Mouse (Mus musculus) NIH3T3 (cell line): ENCODE measurements around the gene Plcd1.
A peak's percentile ranks its signal among the peaks of the same experiment; 100 is the strongest.

ENCODE experiments used
- DNase-seq: peaks from one replicate; pipeline ENCODE4 v3.0.0-alpha.2; 2012; ENCODE audit warnings: low read depth

Plcd1 gene

GRCm38 (mm10) chr9:119053964-119054576 lies 39.2 kb downstream of the Plcd1 start:
- no peak for DNase-seq

DNA sequence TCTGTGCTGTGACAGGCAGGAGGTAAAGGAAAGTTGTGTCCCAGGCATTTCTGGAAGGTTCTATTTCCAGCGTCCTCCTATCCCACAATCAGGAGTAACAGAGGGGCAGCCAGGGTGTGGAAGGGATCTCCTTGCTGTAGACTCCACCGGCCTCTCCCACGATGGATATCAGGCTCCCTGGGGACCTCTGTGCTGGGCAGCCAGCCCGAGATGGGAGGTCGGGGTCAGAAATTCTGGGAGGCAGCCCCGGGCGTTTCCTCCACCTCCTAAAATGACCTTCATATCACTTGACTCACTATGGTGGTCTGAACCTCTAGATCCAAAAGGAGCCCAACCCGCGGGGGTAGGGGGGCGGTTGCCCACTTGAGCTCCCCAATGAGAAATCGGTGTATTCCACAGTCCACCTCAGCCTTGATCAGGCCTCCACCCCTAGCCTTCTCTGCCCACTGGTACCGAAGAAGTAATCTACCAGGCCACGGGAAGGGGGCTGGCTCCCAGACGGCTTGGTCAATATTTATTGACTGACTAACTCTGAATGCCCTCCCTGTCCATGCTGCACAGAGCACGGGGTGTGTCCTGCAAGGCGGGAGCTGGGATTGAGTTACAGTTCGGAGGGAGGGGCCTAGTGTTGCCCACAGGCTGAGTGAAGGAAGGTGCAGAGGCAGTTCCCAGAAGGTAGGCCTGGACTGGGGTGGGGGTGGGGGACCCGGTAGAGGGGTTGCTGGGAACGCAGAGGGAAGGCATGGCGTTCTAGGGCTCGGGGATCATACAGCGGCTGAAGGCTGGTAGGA lies 41.0 kb downstream of the Plcd1 start, which contains the start of gene Vill:
Gene Vill (plus strand): TSS at position 625 of the 791 bp plus-strand sequence.
- peak; percentile 66 for DNase-seq

DNA sequence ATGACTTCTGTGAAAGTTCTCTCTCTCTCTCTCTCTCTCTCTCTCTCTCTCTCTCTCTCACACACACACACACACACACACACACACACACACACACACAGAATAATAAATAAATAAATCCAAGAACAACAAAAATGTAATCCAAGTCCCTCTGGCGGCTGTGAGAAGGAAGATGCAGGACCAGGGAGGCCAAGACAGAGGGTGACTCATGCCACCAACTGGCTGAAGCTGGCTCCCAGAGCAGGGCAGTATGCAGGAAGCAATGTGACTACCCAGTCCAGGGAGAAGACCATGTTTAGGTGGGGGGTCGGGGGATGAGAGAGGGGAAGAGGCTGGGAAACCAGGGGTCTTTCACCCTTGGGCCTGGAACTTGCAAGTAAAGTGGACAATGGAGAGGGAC lies 42.1 kb downstream of the Plcd1 start:
- DNase-seq = peak; percentile 82

- peak; percentile 13 for DNase-seq
Observed at GRCm38 (mm10) chr9:119048182-119048903, 45.0 kb downstream of the Plcd1 start.

- DNase-seq = no peak
Observed at GRCm38 (mm10) chr9:119040101-119040775, 53.1 kb downstream of the Plcd1 start.

- no peak for DNase-seq
Observed at GRCm38 (mm10) chr9:119038574-119038973, 54.7 kb downstream of the Plcd1 start.

GRCm38 (mm10) chr9:119037076-119037730 lies 56.1 kb downstream of the Plcd1 start:
- DNase-seq = peak; percentile 90

DNA sequence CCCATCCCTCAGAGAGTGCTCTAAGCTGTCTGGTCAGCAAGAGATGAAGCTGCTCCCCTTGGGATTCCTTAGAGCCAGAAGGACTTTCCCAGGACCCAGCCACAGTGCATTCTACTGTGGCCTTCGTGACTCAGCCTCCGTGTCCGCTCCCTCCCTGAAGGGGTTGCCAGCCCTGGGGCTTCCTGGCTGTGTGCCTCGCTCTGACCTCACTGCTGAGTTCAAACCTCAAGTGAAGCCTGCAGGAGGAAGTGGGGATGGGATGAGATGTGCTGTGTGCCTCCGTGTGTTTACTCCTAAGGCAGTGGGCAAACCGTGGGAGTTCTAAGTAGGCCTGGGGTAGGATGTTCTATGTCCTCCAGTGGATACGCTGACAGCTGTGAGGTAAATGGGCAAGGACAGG lies 57.5 kb downstream of the Plcd1 start:
- DNase-seq = peak; percentile 91

GRCm38 (mm10) chr9:119034676-119035665 lies 58.3 kb downstream of the Plcd1 start:
- DNase-seq = no peak

GRCm38 (mm10) chr9:119034069-119034468 lies 59.2 kb downstream of the Plcd1 start:
- no peak for DNase-seq

DNA sequence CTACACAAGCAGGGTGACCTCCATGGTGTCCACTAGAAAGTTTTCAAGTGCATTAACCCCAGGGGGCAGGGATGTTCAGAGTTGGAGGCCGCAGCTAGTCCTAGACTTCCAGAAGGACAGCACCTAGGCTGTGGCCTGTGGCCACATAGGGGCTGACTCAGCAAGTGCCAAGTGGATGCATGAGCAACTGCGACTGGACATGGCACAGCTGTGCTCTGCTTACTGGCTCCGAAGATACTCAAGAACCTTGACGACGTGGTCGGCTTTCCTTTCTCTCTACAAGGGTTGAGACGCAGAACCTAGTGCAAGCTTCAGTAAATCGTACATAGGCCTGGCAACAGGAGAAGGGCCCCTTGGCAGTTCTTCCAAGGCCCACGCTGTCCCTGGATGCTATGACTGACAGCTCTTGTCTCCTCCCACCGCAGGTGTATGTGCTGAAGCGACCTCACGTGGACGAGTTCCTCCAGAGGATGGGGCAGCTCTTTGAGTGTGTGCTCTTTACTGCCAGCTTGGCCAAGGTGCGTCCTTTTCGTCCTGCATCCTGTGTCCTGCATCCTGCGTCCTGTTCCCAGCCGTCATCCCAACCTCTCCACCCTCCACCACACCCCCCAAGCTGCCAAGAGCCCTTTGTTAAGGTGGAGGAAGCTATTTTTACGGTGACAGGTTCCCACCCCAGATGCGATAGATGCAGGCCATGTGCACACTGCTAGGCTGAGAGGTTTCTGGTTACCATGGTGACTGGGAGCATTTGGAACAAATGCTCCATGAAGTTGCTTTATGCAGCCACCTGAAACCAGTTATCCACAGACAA lies 60.0 kb downstream of the Plcd1 start:
- no peak for DNase-seq

DNA sequence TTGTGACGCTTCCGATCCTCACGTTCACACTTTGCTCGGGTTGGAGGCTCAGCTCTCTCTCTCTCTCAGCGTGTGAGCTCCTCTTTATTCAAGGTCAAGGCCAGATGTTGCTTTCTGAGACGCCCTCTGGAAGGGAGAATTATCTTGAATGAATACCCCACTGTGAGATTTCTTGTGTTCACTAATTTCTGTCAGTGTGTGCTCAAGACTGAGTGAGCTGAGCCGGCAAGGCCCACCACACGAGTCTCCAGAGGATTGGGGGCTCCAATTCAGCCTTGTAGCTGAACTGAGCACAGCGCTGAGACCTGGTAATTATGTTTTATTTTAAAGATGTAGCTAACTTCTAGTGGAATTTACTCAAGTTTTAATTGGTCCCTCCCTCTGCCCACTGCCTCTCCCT lies 60.8 kb downstream of the Plcd1 start:
- DNase-seq = no peak

GRCm38 (mm10) chr9:119031772-119032171 lies 61.5 kb downstream of the Plcd1 start:
- no peak for DNase-seq

GRCm38 (mm10) chr9:119031038-119031437 lies 62.3 kb downstream of the Plcd1 start:
- DNase-seq = no peak

DNA sequence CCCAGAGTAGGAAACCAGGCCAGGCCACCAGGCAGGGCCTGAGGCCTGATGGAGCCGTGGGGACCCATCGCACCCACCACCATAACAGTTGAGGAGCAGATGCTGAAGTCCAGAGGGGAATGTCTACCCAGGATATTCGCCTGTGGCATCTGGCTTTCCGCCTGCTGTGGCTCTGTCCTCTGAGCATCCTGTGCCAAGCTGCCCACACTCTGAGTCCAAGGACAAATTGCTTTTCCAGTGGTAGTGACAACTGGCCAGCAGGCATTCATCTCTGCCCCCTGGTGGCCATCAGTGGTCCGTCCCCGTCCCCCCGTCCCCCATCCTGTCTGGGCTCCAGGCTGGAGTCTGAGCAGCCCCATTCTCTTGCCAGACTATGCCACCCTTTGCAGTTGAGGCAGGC lies 63.7 kb downstream of the Plcd1 start:
- DNase-seq = peak; percentile 46

GRCm38 (mm10) chr9:119028226-119029195 lies 64.8 kb downstream of the Plcd1 start:
- no peak for DNase-seq

DNA sequence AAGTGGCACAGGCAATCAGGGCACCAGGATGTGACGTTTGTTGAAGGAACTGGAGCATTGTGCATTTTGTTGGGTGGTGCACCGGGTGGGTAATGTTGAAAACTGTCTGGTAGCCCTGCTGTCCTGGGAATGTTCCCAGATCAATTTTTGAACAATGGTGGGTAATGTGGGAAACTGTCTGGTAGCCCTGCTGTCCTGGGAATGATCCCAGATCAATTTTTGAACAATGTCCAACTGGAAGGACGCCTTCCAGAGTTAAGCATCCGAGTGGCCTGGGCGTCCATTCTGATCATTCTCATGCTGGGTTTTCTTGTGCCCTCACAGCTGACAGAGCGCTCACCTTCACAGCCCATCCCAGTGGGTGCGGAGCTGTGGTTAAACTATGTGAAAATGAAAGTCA lies 66.0 kb downstream of the Plcd1 start:
- no peak for DNase-seq

DNA sequence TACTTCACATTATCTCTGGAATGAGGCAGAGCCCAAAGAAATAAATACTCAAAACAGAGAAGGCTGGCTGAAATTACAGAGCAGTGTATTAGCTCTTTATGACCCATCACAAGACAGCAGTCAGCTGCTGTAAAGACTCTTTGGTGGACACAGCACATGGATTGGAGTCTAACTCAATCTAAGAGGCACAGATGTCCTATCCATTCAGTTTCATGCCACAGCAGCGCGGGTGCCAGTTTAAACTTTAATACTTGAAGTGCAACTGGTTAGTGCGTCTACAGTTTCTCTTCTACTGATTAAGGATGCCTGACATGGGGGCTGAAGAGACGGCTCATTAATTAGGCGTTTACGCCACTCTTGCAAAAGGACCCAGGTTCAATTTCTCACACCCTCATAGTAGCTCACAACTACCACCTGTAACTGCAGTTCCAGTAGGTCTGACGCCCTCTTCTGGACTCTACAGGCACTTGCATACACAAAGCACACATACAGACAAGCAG lies 67.4 kb downstream of the Plcd1 start:
- DNase-seq = no peak
